Mouse (Mus musculus): ENCODE results near the gene Fam189a1. TPM values are rescaled to one million over a fixed set of nuclear protein-coding genes. Genes with fewer than 3 reads are reported as not detected.

The Fam189a1 gene
- polyA plus RNA-seq, 1 experiment from 2014 or later: 0.26 TPM

GRCm38 (mm10) chr7:65091486-65091885 lies 64.9 kb downstream of the Fam189a1 start:
- H3K27me3 ChIP-seq (ENCODE audit: control insufficient read depth, insufficient read depth, low read length): no peaks in the 10 kb centered on the region
- no peak for ATAC-seq (replicated peaks; ENCODE audit: extremely low read depth, insufficient read depth, low FRiP score)
- no peak overlapping the region for H3K4me2 ChIP-seq (ENCODE audit: low read depth, low read length)
- H3K4me3 ChIP-seq (ENCODE audit: low read length): no peak overlapping the region
- no peak overlapping the region for H3K9ac ChIP-seq (ENCODE audit: low read length)
- WGBS: 79% methylated on average over 4 of the region's 4 CpGs
- H3K27ac ChIP-seq (ENCODE audit: low read length): no peak overlapping the region
- H3K36me3 ChIP-seq (ENCODE audit: control insufficient read depth, insufficient read depth): no peaks in the 10 kb centered on the region
- no peaks in the 10 kb centered on the region for H3K9me3 ChIP-seq (replicated peaks; ENCODE audit: control insufficient read depth, low read length)
- peaks cover 3% of the 10 kb centered on the region; the same call in 1 of the 2 replicates for H3K4me1 ChIP-seq (ENCODE audit: control insufficient read depth, insufficient read depth, low read length)

GRCm38 (mm10) chr7:65085972-65086371 lies 70.4 kb downstream of the Fam189a1 start:
- Histone ChIP-seq H3K36me3 (ENCODE audit: control insufficient read depth, insufficient read depth) (no peaks in the 10 kb centered on the region), H3K4me1 (ENCODE audit: control insufficient read depth, insufficient read depth, low read length) (peaks cover 2% of the 10 kb centered on the region), H3K4me2 (ENCODE audit: low read depth, low read length) (no peak overlapping the region), H3K9ac (ENCODE audit: low read length) (no peak overlapping the region), H3K9me3 (replicated peaks; ENCODE audit: control insufficient read depth, low read length) (no peaks in the 10 kb centered on the region), H3K27ac (ENCODE audit: low read length) (no peak overlapping the region), H3K4me3 (ENCODE audit: low read length) (no peak overlapping the region), H3K27me3 (ENCODE audit: control insufficient read depth, insufficient read depth, low read length) (no peaks in the 10 kb centered on the region)
- ATAC-seq (replicated peaks; ENCODE audit: extremely low read depth, insufficient read depth, low FRiP score): no peak
- WGBS: 63% methylated on average over 6 of the region's 6 CpGs

GRCm38 (mm10) chr7:65082778-65083091 lies 73.6 kb downstream of the Fam189a1 start:
- Histone ChIP-seq H3K4me1 (ENCODE audit: control insufficient read depth, insufficient read depth, low read length) (peaks cover 2% of the 10 kb centered on the region), H3K4me3 (ENCODE audit: low read length) (no peak overlapping the region), H3K27me3 (ENCODE audit: control insufficient read depth, insufficient read depth, low read length) (no peaks in the 10 kb centered on the region), H3K9me3 (replicated peaks; ENCODE audit: control insufficient read depth, low read length) (no peaks in the 10 kb centered on the region), H3K27ac (ENCODE audit: low read length) (no peak overlapping the region), H3K9ac (ENCODE audit: low read length) (no peak overlapping the region), H3K4me2 (ENCODE audit: low read depth, low read length) (no peak overlapping the region), H3K36me3 (ENCODE audit: control insufficient read depth, insufficient read depth) (no peaks in the 10 kb centered on the region)
- WGBS: 12% methylated on average over 3 of the region's 3 CpGs
- ATAC-seq (replicated peaks; ENCODE audit: extremely low read depth, insufficient read depth, low FRiP score): peak; percentile 52; the same call in 1 of the 2 replicates

GRCm38 (mm10) chr7:65081979-65082777 lies 74.2 kb downstream of the Fam189a1 start:
- WGBS: 43% methylated on average over 6 of the region's 6 CpGs
- no peak for ATAC-seq (replicated peaks; ENCODE audit: extremely low read depth, insufficient read depth, low FRiP score)

GRCm38 (mm10) chr7:65076134-65076533 lies 80.2 kb downstream of the Fam189a1 start:
- no peaks in the 10 kb centered on the region for H3K27me3 ChIP-seq (ENCODE audit: control insufficient read depth, insufficient read depth, low read length)
- WGBS: 85% methylated on average over 4 of the region's 4 CpGs
- no peak overlapping the region for H3K9ac ChIP-seq (ENCODE audit: low read length)
- ATAC-seq (replicated peaks; ENCODE audit: extremely low read depth, insufficient read depth, low FRiP score): no peak
- no peaks in the 10 kb centered on the region for H3K4me1 ChIP-seq (ENCODE audit: control insufficient read depth, insufficient read depth, low read length)
- no peaks in the 10 kb centered on the region for H3K36me3 ChIP-seq (ENCODE audit: control insufficient read depth, insufficient read depth)
- H3K27ac ChIP-seq (ENCODE audit: low read length): no peak overlapping the region
- H3K4me3 ChIP-seq (ENCODE audit: low read length): no peak overlapping the region
- 0 out of 2 replicates have a peak, but pooled peaks cover 4% of the 10 kb centered on the region for H3K9me3 ChIP-seq (replicated peaks; ENCODE audit: control insufficient read depth, low read length)
- H3K4me2 ChIP-seq (ENCODE audit: low read depth, low read length): no peak overlapping the region

More at GRCm38 (mm10) chr7:65081979-65082777, 74.2 kb downstream of the Fam189a1 start:
- Histone ChIP-seq H3K9ac (ENCODE audit: low read length) (no peak overlapping the region), H3K9me3 (replicated peaks; ENCODE audit: control insufficient read depth, low read length) (no peaks in the 10 kb centered on the region), H3K27me3 (ENCODE audit: control insufficient read depth, insufficient read depth, low read length) (no peaks in the 10 kb centered on the region), H3K27ac (ENCODE audit: low read length) (no peak overlapping the region), H3K4me2 (ENCODE audit: low read depth, low read length) (no peak overlapping the region), H3K4me3 (ENCODE audit: low read length) (no peak overlapping the region), H3K36me3 (ENCODE audit: control insufficient read depth, insufficient read depth) (no peaks in the 10 kb centered on the region), H3K4me1 (ENCODE audit: control insufficient read depth, insufficient read depth, low read length) (peaks cover 2% of the 10 kb centered on the region)

GRCm38 (mm10) chr7:65074194-65074593 lies 82.2 kb downstream of the Fam189a1 start:
- no peak overlapping the region for H3K9ac ChIP-seq (ENCODE audit: low read length)

GRCm38 (mm10) chr7:65073555-65073954 lies 82.8 kb downstream of the Fam189a1 start:
- ATAC-seq (replicated peaks; ENCODE audit: extremely low read depth, insufficient read depth, low FRiP score): no peak
- Histone ChIP-seq H3K9me3 (replicated peaks; ENCODE audit: control insufficient read depth, low read length) (0 out of 2 replicates have a peak, but pooled peaks cover 4% of the 10 kb centered on the region), H3K27me3 (ENCODE audit: control insufficient read depth, insufficient read depth, low read length) (no peaks in the 10 kb centered on the region), H3K36me3 (ENCODE audit: control insufficient read depth, insufficient read depth) (no peaks in the 10 kb centered on the region), H3K4me3 (ENCODE audit: low read length) (no peak overlapping the region), H3K4me2 (ENCODE audit: low read depth, low read length) (no peak overlapping the region), H3K4me1 (ENCODE audit: control insufficient read depth, insufficient read depth, low read length) (no peaks in the 10 kb centered on the region), H3K27ac (ENCODE audit: low read length) (no peak overlapping the region), H3K9ac (ENCODE audit: low read length) (no peak overlapping the region)
- 23% methylated on average over 6 of the region's 6 CpGs for WGBS

More at GRCm38 (mm10) chr7:65074194-65074593, 82.2 kb downstream of the Fam189a1 start:
- 43% methylated on average over 9 of the region's 9 CpGs for WGBS
- Histone ChIP-seq H3K36me3 (ENCODE audit: control insufficient read depth, insufficient read depth) (no peaks in the 10 kb centered on the region), H3K4me2 (ENCODE audit: low read depth, low read length) (no peak overlapping the region), H3K9me3 (replicated peaks; ENCODE audit: control insufficient read depth, low read length) (0 out of 2 replicates have a peak, but pooled peaks cover 4% of the 10 kb centered on the region), H3K4me3 (ENCODE audit: low read length) (no peak overlapping the region), H3K27ac (ENCODE audit: low read length) (no peak overlapping the region), H3K4me1 (ENCODE audit: control insufficient read depth, insufficient read depth, low read length) (no peaks in the 10 kb centered on the region), H3K27me3 (ENCODE audit: control insufficient read depth, insufficient read depth, low read length) (no peaks in the 10 kb centered on the region)
- no peak for ATAC-seq (replicated peaks; ENCODE audit: extremely low read depth, insufficient read depth, low FRiP score)

- no peak for ATAC-seq (replicated peaks; ENCODE audit: extremely low read depth, insufficient read depth, low FRiP score)
- Histone ChIP-seq H3K4me3 (ENCODE audit: low read length) (no peak overlapping the region), H3K27ac (ENCODE audit: low read length) (no peak overlapping the region), H3K36me3 (ENCODE audit: control insufficient read depth, insufficient read depth) (no peaks in the 10 kb centered on the region), H3K9ac (ENCODE audit: low read length) (no peak overlapping the region), H3K4me2 (ENCODE audit: low read depth, low read length) (no peak overlapping the region), H3K9me3 (replicated peaks; ENCODE audit: control insufficient read depth, low read length) (0 out of 2 replicates have a peak, but pooled peaks cover 1% of the 10 kb centered on the region), H3K27me3 (ENCODE audit: control insufficient read depth, insufficient read depth, low read length) (no peaks in the 10 kb centered on the region), H3K4me1 (ENCODE audit: control insufficient read depth, insufficient read depth, low read length) (no peaks in the 10 kb centered on the region)
- WGBS: 72% methylated on average over 7 of the region's 7 CpGs
Observed at GRCm38 (mm10) chr7:65066211-65066610, 90.2 kb downstream of the Fam189a1 start.

GRCm38 (mm10) chr7:65065457-65065856 lies 90.9 kb downstream of the Fam189a1 start:
- no peak overlapping the region for H3K4me2 ChIP-seq (ENCODE audit: low read depth, low read length)
- H3K9me3 ChIP-seq (replicated peaks; ENCODE audit: control insufficient read depth, low read length): no peaks in the 10 kb centered on the region
- ATAC-seq (replicated peaks; ENCODE audit: extremely low read depth, insufficient read depth, low FRiP score): no peak
- no peak overlapping the region for H3K27ac ChIP-seq (ENCODE audit: low read length)
- WGBS: 75% methylated on average over 7 of the region's 7 CpGs
- H3K9ac ChIP-seq (ENCODE audit: low read length): no peak overlapping the region
- no peak overlapping the region for H3K4me3 ChIP-seq (ENCODE audit: low read length)
- no peaks in the 10 kb centered on the region for H3K4me1 ChIP-seq (ENCODE audit: control insufficient read depth, insufficient read depth, low read length)
- H3K36me3 ChIP-seq (ENCODE audit: control insufficient read depth, insufficient read depth): no peaks in the 10 kb centered on the region
- H3K27me3 ChIP-seq (ENCODE audit: control insufficient read depth, insufficient read depth, low read length): no peaks in the 10 kb centered on the region

Measured in heart, embryonic 16.5 days (tissue).